Mouse (Mus musculus) erythroblast, embryonic 14.5 days (primary cell): ENCODE results near the gene Cbr4. TPM values are rescaled to one million over a fixed set of nuclear protein-coding genes. Genes with fewer than 3 reads are reported as not detected.

ENCODE experiments used
- H3K27me3 ChIP-seq: 2 replicates; pipeline ENCODE4 v1.6.1; 2012; ENCODE audit warnings: inconsistent platforms; ENCODE audit not compliant: control insufficient read depth
- H3K36me3 ChIP-seq: 2 replicates; pipeline ENCODE4 v1.6.1; 2012; ENCODE audit warnings: mild to moderate bottlenecking, inconsistent platforms; ENCODE audit not compliant: control insufficient read depth
- H3K4me1 ChIP-seq: 2 replicates; pipeline ENCODE4 v1.6.1; 2012; ENCODE audit warnings: inconsistent platforms; ENCODE audit not compliant: control insufficient read depth
- H3K4me3 ChIP-seq: replicated peaks from 2 replicates; pipeline ENCODE3; 2012; ENCODE audit warnings: moderate library complexity, mild to moderate bottlenecking, inconsistent platforms
- H3K9me3 ChIP-seq: 2 replicates; pipeline ENCODE4 v1.6.1; 2012; ENCODE audit warnings: low read length, inconsistent platforms, mixed read lengths; ENCODE audit not compliant: control insufficient read depth
- GATA1 ChIP-seq: IDR thresholded peaks from 2 replicates; pipeline ENCODE4 v1.6.1; 2012; ENCODE audit warnings: low read length, inconsistent platforms, mixed read lengths
- TAL1 ChIP-seq: IDR thresholded peaks from 3 replicates; pipeline ENCODE4 v1.6.1; 2012; ENCODE audit warnings: low read length, inconsistent platforms, mixed read lengths
- polyA plus RNA-seq: library from polyadenylated mRNA; stranded (reverse); fragments of >175 nt; gene quantifications from 2 replicates; pipeline ENCODE4 v1.2.3, GENCODE M21; 2012

Gene Cbr4
- polyA plus RNA-seq, 1 experiment: 0.08 TPM

- TF ChIP-seq GATA1: no peak
- TF ChIP-seq TAL1: no peak
- no peaks in the 10 kb centered on the region for H3K36me3 ChIP-seq
- no peaks in the 10 kb centered on the region for H3K27me3 ChIP-seq
- no peaks in the 10 kb centered on the region for H3K4me1 ChIP-seq
- H3K9me3 ChIP-seq: no peaks in the 10 kb centered on the region
- H3K4me3 ChIP-seq: no peak overlapping the region
Observed at GRCm38 (mm10) chr8:61556219-61556618, 68.7 kb downstream of the Cbr4 start.
